Mouse (Mus musculus) frontal cortex, postnatal 10 days (tissue): ENCODE measurements around the gene Myh1.

Experiments
- DNase-seq, 2 experiments: peaks; one replicate each; pipeline ENCODE4 v3.0.0; 2022; ENCODE audit warnings: low spot score in 2 of 2, mixed read lengths in 1 of 2

Myh1 gene

GRCm38 (mm10) chr11:67229946-67230345 is 30.1 kb downstream of the Myh1 start:
- DNase-seq, result no peak

DNA sequence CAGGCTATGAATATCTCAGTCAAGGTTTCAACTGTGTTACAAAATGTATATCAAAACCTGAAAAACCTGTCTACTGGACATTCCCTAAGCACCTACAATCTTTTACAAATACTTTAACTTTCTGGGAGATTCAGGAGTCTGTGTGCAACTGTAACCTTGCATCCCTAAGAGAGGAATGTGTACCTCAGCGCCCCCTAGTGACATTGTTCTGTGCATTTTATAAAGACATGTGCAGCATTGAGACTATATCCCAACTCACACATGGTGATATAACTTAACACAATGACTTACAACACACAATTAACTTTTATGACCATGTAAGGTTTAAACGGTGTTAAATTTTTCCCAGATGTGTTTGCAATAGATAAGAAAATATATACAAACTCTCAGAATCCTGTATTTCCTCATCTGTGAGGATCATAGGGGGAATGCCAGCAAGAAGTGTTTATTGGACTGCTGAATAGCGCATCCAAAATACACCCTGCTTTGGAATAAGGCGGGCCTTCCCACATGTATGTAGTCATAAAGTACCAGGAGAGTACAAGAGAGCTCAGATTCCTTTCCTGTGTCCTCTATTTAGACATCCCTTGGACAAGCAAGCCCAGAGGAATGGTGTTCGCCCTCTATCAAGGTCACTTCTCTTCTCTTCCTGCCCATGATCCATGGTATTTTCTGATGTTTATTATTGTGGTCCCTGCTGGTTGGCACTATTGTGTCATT is 35.9 kb downstream of the Myh1 start:
- DNase-seq, result peak in 1 of 2 experiments; percentile 21

DNA sequence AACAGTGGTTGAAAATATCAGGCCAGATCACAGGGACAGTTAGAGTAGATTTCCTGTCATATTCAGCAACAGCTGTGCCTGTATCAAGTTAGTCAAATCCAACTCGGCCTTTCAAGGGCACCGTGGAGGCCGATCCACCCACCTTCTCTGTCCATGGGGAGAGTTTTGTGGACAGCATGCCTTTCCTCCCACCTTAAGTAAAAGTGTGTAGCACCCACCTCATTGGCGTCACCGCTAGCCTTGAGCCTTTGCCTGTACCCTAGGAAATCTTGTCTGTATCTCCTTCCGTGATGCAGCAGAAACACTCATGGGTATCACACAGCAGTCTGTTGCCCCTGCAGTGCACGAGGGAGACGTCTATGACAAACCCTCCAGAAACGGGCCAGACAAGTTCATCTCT is 36.9 kb downstream of the Myh1 start:
- no peak for DNase-seq

- no peak for DNase-seq
These were observed 37.7 kb downstream of the Myh1 start, which contains the start of gene Myh4 for GRCm38 (mm10) chr11:67237481-67238079. Gene Myh4, plus strand, starts transcription at chr11:67238029.

GRCm38 (mm10) chr11:67241051-67241450 is 41.2 kb downstream of the Myh1 start:
- DNase-seq, result no peak

GRCm38 (mm10) chr11:67253691-67254090 is 53.8 kb downstream of the Myh1 start:
- peak in 1 of 2 experiments; percentile 12 for DNase-seq

DNA sequence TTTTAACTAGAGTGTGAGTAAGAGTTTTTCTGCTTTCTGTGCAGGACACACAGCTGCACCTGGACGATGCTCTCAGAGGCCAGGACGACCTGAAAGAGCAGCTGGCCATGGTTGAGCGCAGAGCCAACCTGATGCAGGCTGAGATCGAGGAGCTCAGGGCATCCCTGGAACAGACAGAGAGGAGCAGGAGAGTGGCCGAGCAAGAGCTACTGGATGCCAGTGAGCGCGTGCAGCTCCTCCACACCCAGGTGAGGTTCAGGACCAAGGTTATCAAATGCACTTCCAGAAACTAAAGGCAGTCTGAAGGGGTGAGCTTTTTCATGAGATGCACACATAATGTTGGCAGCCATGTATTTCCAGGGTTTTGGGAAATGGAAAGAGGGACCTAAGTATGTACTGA is 57.2 kb downstream of the Myh1 start:
- no peak for DNase-seq

GRCm38 (mm10) chr11:67260956-67261355 is 61.1 kb downstream of the Myh1 start:
- no peak for DNase-seq
